Mouse (Mus musculus): Measurements from ENCODE around the gene Card14.
"Not testable (repeated sequence)": the region's sequence is repeated elsewhere in the genome, so short reads cannot be mapped to it uniquely, and the experiment has no call there.

Gene Card14

GRCm38 (mm10) chr11:119307658-119307867, at the start of gene Card14:
Gene Card14, plus strand, starts transcription at chr11:119307768.
- DNase-seq (ENCODE audit: low spot score), result no peak

GRCm38 (mm10) chr11:119258216-119258571, 49.4 kb upstream of the Card14 start:
- DNase-seq (ENCODE audit: low spot score), result no peak

GRCm38 (mm10) chr11:119258572-119259322, 48.8 kb upstream of the Card14 start:
- DNase-seq (ENCODE audit: low spot score), result no peak

GRCm38 (mm10) chr11:119259977-119260376, 47.6 kb upstream of the Card14 start:
- DNase-seq (ENCODE audit: low spot score), result no peak

GRCm38 (mm10) chr11:119264413-119264812, 43.2 kb upstream of the Card14 start:
- DNase-seq (ENCODE audit: low spot score), result no peak

- no peak for DNase-seq (ENCODE audit: low spot score)
Measured at GRCm38 (mm10) chr11:119265811-119266210, 41.8 kb upstream of the Card14 start.

GRCm38 (mm10) chr11:119267241-119267674, 40.3 kb upstream of the Card14 start:
- DNase-seq (ENCODE audit: low spot score), result no peak

- DNase-seq (ENCODE audit: low spot score), result peak; percentile 90
Measured at GRCm38 (mm10) chr11:119267768-119268556, 39.6 kb upstream of the Card14 start, which contains the start of gene Gaa. Gene Gaa, plus strand, starts transcription at chr11:119267887.

- DNase-seq (ENCODE audit: low spot score), result no peak
Measured at GRCm38 (mm10) chr11:119268557-119269195, 38.9 kb upstream of the Card14 start.

GRCm38 (mm10) chr11:119272492-119272891, 35.1 kb upstream of the Card14 start:
- DNase-seq (ENCODE audit: low spot score), result not testable (repeated sequence)

GRCm38 (mm10) chr11:119273186-119273930, 34.2 kb upstream of the Card14 start:
- no peak for DNase-seq (ENCODE audit: low spot score)

- no peak for DNase-seq (ENCODE audit: low spot score)
Measured at GRCm38 (mm10) chr11:119281030-119281429, 26.5 kb upstream of the Card14 start.

GRCm38 (mm10) chr11:119285791-119286527, 21.6 kb upstream of the Card14 start:
- DNase-seq (ENCODE audit: low spot score), result no peak

GRCm38 (mm10) chr11:119287207-119287992, 20.2 kb upstream of the Card14 start:
- DNase-seq (ENCODE audit: low spot score), result no peak

GRCm38 (mm10) chr11:119292861-119293260, 14.7 kb upstream of the Card14 start:
- not testable (repeated sequence) for DNase-seq (ENCODE audit: low spot score)

- no peak for DNase-seq (ENCODE audit: low spot score)
Measured at GRCm38 (mm10) chr11:119297996-119298395, 9.6 kb upstream of the Card14 start.

- no peak for DNase-seq (ENCODE audit: low spot score)
Measured at GRCm38 (mm10) chr11:119298917-119299316, 8.7 kb upstream of the Card14 start.

- peak; percentile 91 for DNase-seq (ENCODE audit: low spot score)
Measured at GRCm38 (mm10) chr11:119299391-119300245, 8.0 kb upstream of the Card14 start, which contains the start of gene Eif4a3. Gene Eif4a3, minus strand, starts transcription at chr11:119300089.

- DNase-seq (ENCODE audit: low spot score), result no peak
Measured at GRCm38 (mm10) chr11:119300246-119300935, 7.2 kb upstream of the Card14 start.
